Mouse (Mus musculus) E14TG2a.4 (cell line): ENCODE data around the gene Aspdh.

Source experiments
- H3K27me3 ChIP-seq: 2 replicates; pipeline ENCODE4 v1.6.1; 2014; ENCODE audit warnings: low read length, control low read depth; ENCODE audit not compliant: insufficient read depth
- H3K36me3 ChIP-seq: 2 replicates; pipeline ENCODE4 v1.6.1; 2014; ENCODE audit warnings: low read length, control low read depth; ENCODE audit not compliant: insufficient read depth
- H3K4me1 ChIP-seq: replicated peaks from 2 replicates; pipeline ENCODE4 v1.6.1; 2014; ENCODE audit warnings: low read depth, low read length, control low read depth
- H3K4me3 ChIP-seq: replicated peaks from 2 replicates; pipeline ENCODE4 v1.5.1; 2014; ENCODE audit warnings: mild to moderate bottlenecking, low read length
- H3K9me3 ChIP-seq: 2 replicates; pipeline ENCODE4 v1.6.1; 2014; ENCODE audit warnings: low read length, control low read depth
- CTCF ChIP-seq: conservative IDR thresholded peaks from 2 replicates; pipeline ENCODE4 v1.5.1; 2014; ENCODE audit warnings: low read length
- NANOG ChIP-seq: IDR thresholded peaks from 2 replicates; pipeline ENCODE4 v1.6.1; 2014; ENCODE audit warnings: borderline replicate concordance, low read length, mixed read lengths
- POU5F1 ChIP-seq: IDR thresholded peaks from 2 replicates; pipeline ENCODE4 v1.6.1; 2014; ENCODE audit warnings: low read length, borderline replicate concordance

Gene Aspdh

GRCm38 (mm10) chr7:44486927-44487575 lies 21.9 kb downstream of the Aspdh start:
- no peaks in the 10 kb centered on the region for H3K9me3 ChIP-seq
- TF ChIP-seq NANOG (no peak), CTCF (no peak), POU5F1 (no peak)
- peaks cover 12% of the 10 kb centered on the region for H3K27me3 ChIP-seq
- H3K4me3 ChIP-seq, result no peak overlapping the region
- H3K36me3 ChIP-seq, result peaks cover 49% of the 10 kb centered on the region
- peaks cover 46% of the 10 kb centered on the region for H3K4me1 ChIP-seq

- Histone ChIP-seq H3K36me3 (peaks cover 58% of the 10 kb centered on the region), H3K9me3 (no peaks in the 10 kb centered on the region), H3K27me3 (peaks cover 4% of the 10 kb centered on the region; the same call in 1 of the 2 replicates), H3K4me3 (no peak overlapping the region), H3K4me1 (peaks cover 54% of the 10 kb centered on the region)
- no peak for TF ChIP-seq POU5F1
- no peak for TF ChIP-seq NANOG
- TF ChIP-seq CTCF, result no peak
Observed at GRCm38 (mm10) chr7:44487936-44488335, 22.7 kb downstream of the Aspdh start.

- H3K4me3 ChIP-seq, result no peak overlapping the region
- H3K9me3 ChIP-seq, result no peaks in the 10 kb centered on the region
- H3K27me3 ChIP-seq, result no peaks in the 10 kb centered on the region
- no peak for TF ChIP-seq CTCF
- no peak for TF ChIP-seq NANOG
- TF ChIP-seq POU5F1, result no peak
- H3K36me3 ChIP-seq, result peaks cover 64% of the 10 kb centered on the region
- peaks cover 60% of the 10 kb centered on the region for H3K4me1 ChIP-seq
Observed at GRCm38 (mm10) chr7:44488545-44488944, 23.4 kb downstream of the Aspdh start.

GRCm38 (mm10) chr7:44490281-44490680 lies 25.1 kb downstream of the Aspdh start:
- no peak for TF ChIP-seq CTCF
- TF ChIP-seq POU5F1, result no peak
- no peak for TF ChIP-seq NANOG
- Histone ChIP-seq H3K36me3 (peaks cover 77% of the 10 kb centered on the region), H3K27me3 (no peaks in the 10 kb centered on the region), H3K9me3 (no peaks in the 10 kb centered on the region), H3K4me1 (peaks cover 64% of the 10 kb centered on the region), H3K4me3 (no peak overlapping the region)

- H3K27me3 ChIP-seq, result no peaks in the 10 kb centered on the region
- no peak overlapping the region for H3K4me3 ChIP-seq
- peaks cover 59% of the 10 kb centered on the region for H3K4me1 ChIP-seq
- peaks cover 75% of the 10 kb centered on the region for H3K36me3 ChIP-seq
- TF ChIP-seq NANOG, result no peak
- no peak for TF ChIP-seq POU5F1
- no peak for TF ChIP-seq CTCF
- no peaks in the 10 kb centered on the region for H3K9me3 ChIP-seq
Observed at GRCm38 (mm10) chr7:44491391-44491790, 26.2 kb downstream of the Aspdh start.

- 0 out of 2 replicates have a peak overlapping the region, but pooled peaks have one; percentile 10 for H3K4me3 ChIP-seq
- no peaks in the 10 kb centered on the region for H3K27me3 ChIP-seq
- no peak for TF ChIP-seq POU5F1
- no peak for TF ChIP-seq CTCF
- no peak for TF ChIP-seq NANOG
- H3K4me1 ChIP-seq, result peaks cover 52% of the 10 kb centered on the region
- peaks cover 67% of the 10 kb centered on the region for H3K36me3 ChIP-seq
- no peaks in the 10 kb centered on the region for H3K9me3 ChIP-seq
Observed at GRCm38 (mm10) chr7:44492166-44492826, 27.1 kb downstream of the Aspdh start.

- Histone ChIP-seq H3K27me3 (no peaks in the 10 kb centered on the region), H3K9me3 (no peaks in the 10 kb centered on the region), H3K36me3 (peaks cover 51% of the 10 kb centered on the region), H3K4me1 (peaks cover 63% of the 10 kb centered on the region), H3K4me3 (peak overlapping the region; percentile 91)
- TF ChIP-seq POU5F1 (no peak), NANOG (no peak), CTCF (no peak)
Observed at GRCm38 (mm10) chr7:44494681-44495080, 29.5 kb downstream of the Aspdh start.

- Histone ChIP-seq H3K4me1 (peaks cover 67% of the 10 kb centered on the region), H3K27me3 (no peaks in the 10 kb centered on the region), H3K36me3 (peaks cover 47% of the 10 kb centered on the region), H3K4me3 (peak overlapping the region; percentile 91), H3K9me3 (no peaks in the 10 kb centered on the region)
- no peak for TF ChIP-seq CTCF
- no peak for TF ChIP-seq POU5F1
- TF ChIP-seq NANOG, result no peak
Observed at GRCm38 (mm10) chr7:44495086-44495485, 29.9 kb downstream of the Aspdh start.
